Mouse (Mus musculus) T-cell, adult 2 months (primary cell): ENCODE data around the gene Ccdc148.

ENCODE experiments used
- DNase-seq: peaks from one replicate; pipeline ENCODE4 v3.0.0; 2022; ENCODE audit warnings: low spot score

The Ccdc148 gene

GRCm38 (mm10) chr2:59049686-59050085 is 110.8 kb downstream of the Ccdc148 start:
- DNase-seq = no peak

GRCm38 (mm10) chr2:59048775-59049451 is 111.6 kb downstream of the Ccdc148 start:
- no peak for DNase-seq

GRCm38 (mm10) chr2:59043313-59044032 is 117.0 kb downstream of the Ccdc148 start:
- no peak for DNase-seq

- DNase-seq = peak; percentile 3
Measured at GRCm38 (mm10) chr2:59042616-59043015, 117.9 kb downstream of the Ccdc148 start.

- no peak for DNase-seq
Measured at GRCm38 (mm10) chr2:59036433-59036832, 124.0 kb downstream of the Ccdc148 start.

- no peak for DNase-seq
Measured at GRCm38 (mm10) chr2:59035206-59035605, 125.3 kb downstream of the Ccdc148 start.

- DNase-seq = no peak
Measured at GRCm38 (mm10) chr2:59034281-59034680, 126.2 kb downstream of the Ccdc148 start.

- no peak for DNase-seq
Measured at GRCm38 (mm10) chr2:59024558-59024957, 135.9 kb downstream of the Ccdc148 start.

GRCm38 (mm10) chr2:59007356-59007755 is 153.1 kb downstream of the Ccdc148 start:
- DNase-seq = no peak

GRCm38 (mm10) chr2:59006567-59007340 is 153.7 kb downstream of the Ccdc148 start:
- no peak for DNase-seq

- no peak for DNase-seq
Measured at GRCm38 (mm10) chr2:58997151-58997550, 163.3 kb downstream of the Ccdc148 start.

- DNase-seq = no peak
Measured at GRCm38 (mm10) chr2:58992431-58993191, 167.9 kb downstream of the Ccdc148 start.

GRCm38 (mm10) chr2:58978095-58978494 is 182.4 kb downstream of the Ccdc148 start:
- no peak for DNase-seq

- DNase-seq = no peak
Measured at GRCm38 (mm10) chr2:58971507-58972275, 188.8 kb downstream of the Ccdc148 start.

- no peak for DNase-seq
Measured at GRCm38 (mm10) chr2:58956770-58957300, 203.6 kb downstream of the Ccdc148 start.

- no peak for DNase-seq
Measured at GRCm38 (mm10) chr2:58956351-58956750, 204.1 kb downstream of the Ccdc148 start.

- DNase-seq = no peak
Measured at GRCm38 (mm10) chr2:58952101-58952500, 208.4 kb downstream of the Ccdc148 start.

- no peak for DNase-seq
Measured at GRCm38 (mm10) chr2:58948796-58949195, 211.7 kb downstream of the Ccdc148 start.

- DNase-seq = no peak
Measured at GRCm38 (mm10) chr2:58941361-58941760, 219.1 kb downstream of the Ccdc148 start.

- no peak for DNase-seq
Measured at GRCm38 (mm10) chr2:58925551-58925950, 234.9 kb downstream of the Ccdc148 start.

GRCm38 (mm10) chr2:58918351-58918750 is 242.1 kb downstream of the Ccdc148 start:
- no peak for DNase-seq
